Mouse (Mus musculus): ENCODE measurements around the gene Bbs9.

Bbs9 gene

GRCm38 (mm10) chr9:22468170-22468898, 7.2 kb upstream of the Bbs9 start:
- DNase-seq (ENCODE audit: low spot score) = peak; percentile 67

DNA sequence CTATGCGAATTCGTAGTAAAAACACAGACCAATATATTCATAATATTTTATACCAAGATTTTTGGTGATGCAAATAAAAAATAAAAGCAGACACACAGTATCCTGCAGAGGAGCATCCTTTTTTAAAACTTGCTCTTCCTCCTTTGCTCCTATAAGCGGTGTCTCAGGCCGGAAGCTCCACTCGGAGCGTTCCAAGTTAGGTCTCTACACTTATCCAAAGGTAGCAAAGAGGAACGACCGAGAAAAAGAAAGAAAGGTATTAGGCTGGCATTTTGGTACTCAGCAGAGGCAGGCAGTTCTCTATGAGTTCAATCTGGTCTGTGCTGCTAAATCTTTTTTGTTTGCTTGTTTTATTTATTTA, 6.6 kb upstream of the Bbs9 start:
- no peak for DNase-seq (ENCODE audit: low spot score)

DNA sequence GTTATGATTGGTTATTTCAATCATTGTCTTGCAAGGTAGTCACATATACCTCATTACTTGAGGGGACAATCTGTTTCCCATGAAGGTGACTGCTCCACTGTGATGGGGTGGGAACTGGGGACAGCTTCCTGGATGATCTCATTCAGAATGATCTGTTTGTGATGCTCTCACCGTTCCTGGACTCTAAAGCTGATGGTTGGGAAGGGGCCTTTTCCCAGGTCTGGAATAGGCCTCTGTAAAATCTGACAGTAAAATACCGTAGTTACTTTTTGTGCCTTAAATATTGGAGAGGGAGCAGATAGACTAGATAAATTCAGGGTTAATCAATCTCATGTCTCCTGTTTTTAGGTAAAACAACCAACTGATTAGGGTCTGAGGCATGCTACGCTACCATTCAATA, 5.9 kb upstream of the Bbs9 start, which contains the start of gene Rp9:
TSS of gene Rp9 (minus strand) at position 101 of the 400 bp plus-strand sequence.
- no peak for DNase-seq (ENCODE audit: low spot score)

- peak; percentile 12 for DNase-seq (ENCODE audit: low spot score)
Measured at GRCm38 (mm10) chr9:22476265-22476664, 750 bp downstream of the Bbs9 start.

GRCm38 (mm10) chr9:22478946-22479345, 3.4 kb downstream of the Bbs9 start:
- DNase-seq (ENCODE audit: low spot score) = no peak

DNA sequence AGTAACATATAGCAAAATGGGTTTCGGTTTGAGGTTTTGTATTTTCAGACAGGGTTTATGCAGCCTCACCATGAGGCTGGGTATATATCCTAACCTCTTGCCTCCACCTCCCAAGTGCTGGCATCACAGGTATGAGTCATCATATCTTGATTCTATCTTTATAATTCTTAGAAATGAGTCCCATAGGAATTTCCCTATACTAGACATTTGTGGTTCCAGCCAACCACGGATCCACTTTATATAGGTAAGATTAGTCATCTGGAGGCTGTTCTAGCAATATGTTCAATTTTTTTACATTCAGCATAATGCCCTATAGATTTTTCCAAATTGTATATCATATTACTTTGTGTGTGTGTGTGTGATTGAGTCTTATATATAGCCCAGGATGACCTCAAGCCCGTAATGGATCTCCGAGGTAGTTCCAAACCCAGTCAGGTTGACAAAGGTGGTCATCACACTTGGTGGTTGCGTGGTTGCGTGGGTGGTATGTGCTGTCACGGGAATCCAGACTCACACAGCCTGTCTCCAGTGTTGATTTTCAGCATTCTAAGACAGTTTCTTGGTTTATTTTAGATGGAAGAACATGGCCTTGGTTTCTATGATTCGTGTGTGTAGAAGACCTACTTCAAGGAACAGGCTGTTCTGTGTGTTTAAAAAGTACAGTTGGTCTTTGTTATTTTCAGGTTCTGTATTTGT, 8.5 kb downstream of the Bbs9 start:
- DNase-seq (ENCODE audit: low spot score) = no peak

DNA sequence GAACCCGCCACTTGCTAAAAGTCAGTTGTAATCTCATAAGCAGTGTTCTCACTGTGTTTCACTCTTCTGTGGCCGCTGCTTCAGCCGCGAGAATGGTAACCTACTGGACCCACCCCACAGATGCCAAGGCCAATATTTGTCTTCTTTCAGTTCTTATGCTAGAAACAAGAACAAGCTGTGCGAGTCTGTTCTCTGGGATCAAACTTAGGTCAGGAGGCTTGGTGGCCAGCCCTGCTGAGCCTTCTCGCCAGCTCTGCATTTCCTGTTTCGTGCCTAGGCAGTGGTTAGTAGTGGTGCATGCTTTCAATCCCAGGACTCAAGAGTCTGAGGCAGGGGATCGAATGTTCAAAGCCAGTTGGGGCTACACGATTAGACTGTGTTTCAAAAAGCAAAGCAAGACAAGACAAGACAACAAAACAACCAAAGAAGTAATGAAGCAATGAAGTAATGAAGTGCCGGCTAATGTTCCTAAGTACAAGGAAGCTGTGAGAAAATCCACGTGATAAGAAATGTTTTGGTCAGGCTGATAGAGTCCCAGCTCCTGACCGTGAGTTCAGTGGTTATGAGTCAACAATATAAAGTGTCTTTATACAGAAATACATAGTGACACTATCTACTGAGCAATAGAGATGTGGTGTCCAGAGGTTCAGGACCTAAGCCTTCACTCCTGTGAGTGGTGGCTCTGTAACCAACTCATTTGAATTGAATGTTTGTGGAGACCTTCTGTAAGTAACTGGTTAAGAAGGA, 9.2 kb downstream of the Bbs9 start:
- no peak for DNase-seq (ENCODE audit: low spot score)

DNA sequence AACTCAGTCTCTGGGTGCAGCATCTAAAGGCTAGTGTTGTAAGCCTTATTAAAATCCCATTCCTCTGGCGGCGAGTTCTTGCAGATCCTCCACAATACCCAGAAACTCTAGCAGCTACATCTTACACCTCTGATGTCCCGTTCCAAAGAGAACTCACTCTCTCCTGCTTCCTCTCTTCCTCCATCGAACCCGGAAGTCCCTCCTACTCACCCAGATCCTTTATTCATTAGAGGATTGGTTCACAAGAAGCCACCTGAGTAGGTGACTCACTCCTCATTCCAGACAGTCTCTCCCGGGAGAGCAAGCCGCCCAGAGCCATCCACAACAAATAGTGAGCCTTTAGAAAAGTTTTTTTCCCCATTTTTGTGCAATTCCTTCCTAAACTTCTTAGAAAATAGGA, 10.7 kb downstream of the Bbs9 start:
- no peak for DNase-seq (ENCODE audit: low spot score)

DNA sequence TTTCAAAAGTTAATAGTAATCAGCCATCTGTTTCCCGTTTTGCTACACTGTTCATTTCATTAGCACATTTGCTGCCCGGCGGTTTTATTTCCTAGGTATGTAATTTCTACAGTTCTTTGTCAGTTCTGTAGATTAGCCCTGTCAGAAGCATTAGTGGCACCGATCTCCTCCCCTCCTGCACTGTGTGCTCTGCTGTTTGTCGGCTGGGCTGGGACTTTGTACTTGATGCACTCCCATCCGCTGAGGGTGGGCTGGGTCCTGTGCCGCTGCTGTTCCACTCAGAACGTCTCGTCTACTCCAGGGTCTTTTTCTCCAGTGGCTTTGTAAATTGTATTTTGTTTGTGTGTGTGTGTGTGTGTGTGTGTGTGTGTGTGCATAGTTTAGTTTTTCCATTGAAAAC, 13.4 kb downstream of the Bbs9 start:
- DNase-seq (ENCODE audit: low spot score) = no peak

DNA sequence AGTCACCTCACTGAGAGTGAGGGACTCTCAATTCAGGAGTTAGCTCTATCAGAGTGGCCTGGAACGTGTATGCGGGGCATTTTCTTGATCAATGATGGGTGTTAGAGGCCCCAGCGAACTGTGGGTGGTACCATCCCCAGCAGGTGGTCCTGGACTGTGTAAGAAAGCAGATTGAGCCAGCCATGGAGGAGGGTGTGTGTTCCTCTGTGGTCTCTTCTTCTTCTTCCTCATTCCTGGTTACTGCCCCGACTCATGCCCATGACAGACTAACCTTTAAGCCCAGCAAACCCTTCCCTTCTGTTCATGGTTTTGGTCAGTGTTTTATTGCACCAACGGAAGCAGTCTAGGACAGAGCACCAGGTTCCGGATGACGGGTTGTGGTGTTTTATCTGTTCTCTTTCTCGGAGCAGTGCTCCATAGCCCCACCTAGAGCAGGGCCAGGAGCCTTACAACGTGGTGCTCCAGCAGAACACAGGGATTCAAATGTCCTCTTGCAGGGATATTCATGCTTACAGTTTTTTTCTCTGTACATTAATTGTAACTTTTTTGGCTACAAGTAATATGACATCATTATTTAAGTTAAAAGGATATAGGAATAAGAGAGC, 18.8 kb downstream of the Bbs9 start:
- no peak for DNase-seq (ENCODE audit: low spot score)

- no peak for DNase-seq (ENCODE audit: low spot score)
Measured at GRCm38 (mm10) chr9:22495133-22495532, 19.6 kb downstream of the Bbs9 start.

DNA sequence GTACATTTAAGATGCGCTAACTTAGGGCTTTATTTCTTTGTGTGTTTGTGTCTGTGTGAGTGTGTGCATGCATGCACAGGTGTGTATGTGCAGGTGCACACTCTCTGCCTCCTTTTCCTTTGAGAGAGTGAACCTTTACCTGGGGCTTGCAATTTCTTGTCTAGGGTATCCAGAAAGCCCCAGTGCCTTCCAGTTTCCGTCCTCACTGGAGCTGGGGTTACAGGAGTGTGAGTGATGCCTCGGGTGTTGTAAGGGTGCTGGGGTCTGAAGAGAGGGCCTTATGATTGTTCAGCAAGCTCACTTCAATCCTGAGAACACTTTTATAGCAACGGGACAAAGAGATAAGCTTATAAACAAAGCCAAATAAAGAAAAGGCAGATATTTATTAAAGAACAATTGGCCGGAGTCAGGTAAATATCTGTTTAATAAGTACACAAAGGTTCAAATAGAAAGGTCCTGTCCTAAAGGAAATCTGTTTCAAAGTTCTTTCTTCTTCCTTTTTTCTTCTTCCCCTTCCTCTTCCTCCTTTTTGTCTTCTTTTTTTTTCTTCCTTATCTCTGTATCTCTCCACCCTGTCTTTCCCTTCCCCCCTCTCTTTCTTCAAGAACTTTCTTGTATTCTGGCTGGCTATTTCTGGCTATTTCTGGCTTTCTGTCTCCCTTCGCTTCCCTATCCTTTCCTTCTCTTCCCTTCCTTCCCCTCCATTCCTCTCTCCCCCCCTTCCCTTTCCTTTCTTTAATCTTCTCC, 21.7 kb downstream of the Bbs9 start:
- no peak for DNase-seq (ENCODE audit: low spot score)

GRCm38 (mm10) chr9:22502972-22503371, 27.5 kb downstream of the Bbs9 start:
- no peak for DNase-seq (ENCODE audit: low spot score)

DNA sequence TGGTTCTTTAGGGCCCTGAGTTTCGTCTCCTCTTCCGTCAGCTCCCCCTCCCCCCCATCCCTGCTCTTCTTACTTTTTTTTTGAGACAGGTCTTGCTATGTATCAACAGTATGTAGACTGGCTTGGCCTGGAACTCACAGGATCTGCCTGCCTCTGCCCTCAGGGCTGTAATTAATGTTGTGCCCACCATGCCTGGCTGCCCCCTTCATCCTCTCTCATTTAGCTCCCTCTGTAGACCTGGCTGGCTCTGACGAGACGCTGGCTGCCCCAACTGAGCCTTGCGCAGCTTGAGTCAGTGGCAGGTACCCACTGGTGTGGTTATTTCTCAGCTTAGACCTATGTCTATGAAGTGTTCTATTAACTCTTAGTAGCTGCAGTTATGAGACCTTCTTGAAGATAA, 28.1 kb downstream of the Bbs9 start:
- no peak for DNase-seq (ENCODE audit: low spot score)

DNA sequence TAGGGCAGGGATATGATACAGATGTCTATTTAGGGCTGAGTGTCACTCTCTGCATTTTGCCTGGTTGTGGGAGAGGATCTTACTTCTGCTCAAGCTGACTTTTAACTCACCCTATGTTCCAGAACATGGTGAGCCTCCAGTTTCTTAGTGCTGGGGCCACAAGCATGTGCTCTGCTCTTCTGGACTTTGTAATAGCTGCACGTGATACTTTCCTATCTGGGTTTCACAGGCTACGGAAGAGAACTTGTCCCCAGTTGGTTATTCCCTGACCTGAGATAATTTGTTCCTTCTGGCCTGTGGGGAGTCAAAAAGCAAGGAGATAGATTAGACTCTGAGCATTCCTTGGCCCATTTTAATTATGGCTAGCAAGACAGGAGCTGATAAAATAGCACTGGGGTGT, 30.1 kb downstream of the Bbs9 start:
- DNase-seq (ENCODE audit: low spot score) = no peak

GRCm38 (mm10) chr9:22515076-22515475, 39.6 kb downstream of the Bbs9 start:
- DNase-seq (ENCODE audit: low spot score) = no peak

GRCm38 (mm10) chr9:22518394-22519041, 43.0 kb downstream of the Bbs9 start:
- DNase-seq (ENCODE audit: low spot score) = peak; percentile 17

GRCm38 (mm10) chr9:22523460-22523859, 47.9 kb downstream of the Bbs9 start:
- DNase-seq (ENCODE audit: low spot score) = no peak

DNA sequence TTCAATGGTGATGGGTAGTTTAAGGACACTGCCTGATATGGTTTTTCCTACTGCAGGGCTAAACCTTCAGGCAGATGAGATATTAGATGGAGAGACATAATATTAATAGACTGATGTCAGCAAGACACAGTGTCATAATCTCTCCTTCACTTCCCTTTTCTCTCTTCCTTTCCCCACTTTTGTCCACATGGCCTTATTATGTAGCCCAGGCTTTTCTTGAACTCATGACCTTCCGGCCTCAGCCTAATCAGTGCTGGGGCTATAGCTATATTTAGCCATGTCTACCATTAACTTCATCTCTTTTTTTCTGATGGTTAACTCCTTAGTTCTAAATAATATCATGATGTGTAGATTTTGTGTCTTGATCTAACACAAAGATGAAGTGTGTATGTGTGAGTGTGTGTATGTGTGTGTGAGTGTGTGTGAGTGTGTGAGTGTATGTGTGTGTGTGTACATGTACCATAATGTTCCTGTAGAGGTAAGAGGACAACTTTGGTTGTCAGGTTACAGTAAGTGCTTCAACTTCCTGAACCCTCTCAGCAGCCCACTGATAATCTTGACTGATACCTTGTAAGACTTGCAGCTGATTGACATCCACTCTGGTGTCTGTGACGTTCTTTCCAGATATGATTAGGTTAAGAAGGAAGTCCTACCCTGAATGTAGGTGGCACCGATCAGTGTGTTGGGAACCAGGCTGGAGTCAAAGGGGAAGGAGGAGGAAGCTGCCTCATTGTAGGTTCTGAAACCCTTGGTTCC, 55.4 kb downstream of the Bbs9 start:
- no peak for DNase-seq (ENCODE audit: low spot score)

DNA sequence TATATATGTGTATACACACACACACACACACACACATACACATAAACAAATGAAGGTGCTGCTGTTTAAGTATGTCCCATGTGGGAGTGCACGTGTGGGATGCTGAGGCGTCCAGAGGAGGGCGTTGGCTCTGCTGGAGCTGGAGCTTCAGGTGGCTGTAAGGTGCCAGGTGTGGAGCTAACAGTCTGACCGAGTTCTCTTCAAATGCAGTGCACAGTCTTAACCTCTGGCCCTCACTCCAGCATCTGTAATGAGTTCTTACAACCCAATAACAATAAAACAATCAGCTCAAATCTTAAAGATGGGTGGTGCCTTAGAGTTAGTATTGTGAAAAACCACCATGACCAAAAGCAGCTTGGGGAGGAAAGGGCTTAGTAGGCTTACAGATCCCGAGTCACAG, 56.6 kb downstream of the Bbs9 start:
- DNase-seq (ENCODE audit: low spot score) = no peak
